Mouse (Mus musculus) brain, embryonic 14.5 days (tissue): ENCODE measurements at regions not wholly inside any gene's neighbourhood (a gene's known extent, or its start where the extent isn't known, plus 50 kb on each side); places are given as distances from the start of the nearest gene placed in this dataset.

ENCODE experiments used
- CTCF ChIP-seq: fragments of 200-500 bp; IDR thresholded peaks from 2 replicates; pipeline ENCODE4 v1.5.1; 2012; ENCODE audit warnings: inconsistent platforms, mild to moderate bottlenecking, moderate library complexity, borderline replicate concordance; ENCODE audit not compliant: insufficient read depth, insufficient read length; ENCODE audit errors: extremely low read depth
- POLR2A ChIP-seq: fragments of 200-500 bp; IDR thresholded peaks from 2 replicates; pipeline ENCODE4 v1.6.1; 2012; ENCODE audit warnings: mild to moderate bottlenecking, inconsistent platforms, borderline replicate concordance; ENCODE audit not compliant: poor library complexity, insufficient read depth, insufficient read length, severe bottlenecking; ENCODE audit errors: extremely low read depth

GRCm38 (mm10) chr13:86555596-86555995 lies 508.9 kb upstream of the Cox7c start:
- TF ChIP-seq CTCF = no peak
- no peak for TF ChIP-seq POLR2A
